Mouse (Mus musculus): ENCODE results near the gene Osbpl3. TPM values are rescaled to one million over a fixed set of nuclear protein-coding genes. Genes with fewer than 3 reads are reported as not detected.
"Not testable (repeated sequence)": the region's sequence is repeated elsewhere in the genome, so short reads cannot be mapped to it uniquely, and the experiment has no call there.

The Osbpl3 gene
- polyA plus RNA-seq, 1 experiment from 2014 or later = 6.2 TPM

DNA sequence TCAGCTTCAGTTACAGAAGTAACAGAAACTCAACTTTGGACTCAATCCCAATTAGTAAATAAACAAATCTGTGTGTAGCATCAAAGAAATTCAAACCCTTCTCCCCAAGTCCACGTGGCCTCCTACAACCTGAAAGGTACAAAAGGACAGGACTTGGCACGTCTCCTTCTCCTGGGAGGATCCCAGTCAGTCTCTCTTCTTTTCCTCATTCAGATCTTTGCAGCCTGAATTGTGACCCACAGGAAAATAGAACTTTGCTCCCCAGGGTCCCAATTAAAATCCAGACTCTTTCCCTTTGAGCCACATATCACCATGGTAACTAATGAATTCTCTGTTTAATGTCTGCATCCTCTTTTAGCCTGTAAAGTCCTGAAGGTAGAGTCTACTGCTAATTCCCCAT lies 10.4 kb downstream of the Osbpl3 start:
- Histone ChIP-seq H3K4me2 (no peak overlapping the region), H3K4me3 (replicated peaks) (no peak overlapping the region), H3K36me3 (no peaks in the 10 kb centered on the region), H3K27ac (replicated peaks) (no peak overlapping the region), H3K9me3 (replicated peaks) (no peaks in the 10 kb centered on the region), H3K27me3 (replicated peaks) (no peaks in the 10 kb centered on the region), H3K9ac (replicated peaks) (no peak overlapping the region), H3K4me1 (no peaks in the 10 kb centered on the region)
- 21% methylated on average over 2 of the region's 2 CpGs for WGBS
- ATAC-seq (ENCODE audit: low FRiP score) = no peak; the same call in 1 of the 2 replicates

DNA sequence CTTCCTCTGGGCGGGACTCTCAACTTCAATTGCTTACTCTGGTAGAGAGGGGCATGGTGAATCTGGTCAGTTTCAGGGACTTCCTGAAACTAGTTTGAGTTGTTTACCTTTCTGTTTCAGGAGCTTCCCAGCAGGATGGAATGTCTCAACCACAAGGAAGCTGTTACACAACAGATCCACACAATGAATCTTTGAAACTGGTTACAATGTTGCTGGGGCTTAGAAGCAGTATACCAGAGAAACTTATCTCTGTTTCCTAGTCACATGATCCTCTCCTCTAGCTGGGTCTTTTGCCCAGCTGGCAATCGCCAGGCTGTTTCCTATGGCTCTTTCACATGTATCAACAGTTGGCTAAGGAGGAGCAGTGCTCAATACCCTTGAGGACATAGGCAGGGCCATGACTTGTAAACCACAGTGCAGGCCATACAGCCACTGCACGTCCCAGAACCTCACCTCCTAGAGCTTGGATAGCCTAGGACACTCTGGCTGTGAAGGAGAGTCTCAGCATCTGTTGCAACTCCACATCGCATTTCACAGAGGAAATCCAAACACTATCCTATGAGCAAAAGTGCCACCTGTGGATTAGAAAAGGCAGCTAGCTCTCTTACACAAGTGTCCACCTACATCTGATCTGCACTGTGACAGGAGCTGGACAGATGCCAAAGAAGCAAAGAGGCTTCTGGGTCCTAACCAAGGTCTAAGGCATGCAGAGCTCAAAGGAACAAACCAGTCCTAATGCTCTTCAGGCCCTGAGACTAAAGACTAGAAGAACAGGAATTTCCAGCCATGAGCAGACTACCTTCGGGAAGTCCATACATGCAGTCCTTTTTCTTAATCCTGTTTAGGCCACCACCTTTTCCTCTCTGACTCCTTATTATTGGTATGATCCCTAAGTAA lies 14.8 kb downstream of the Osbpl3 start:
- Histone ChIP-seq H3K27ac (replicated peaks) (no peak overlapping the region), H3K27me3 (replicated peaks) (no peaks in the 10 kb centered on the region), H3K4me2 (no peak overlapping the region), H3K9ac (replicated peaks) (no peak overlapping the region), H3K9me3 (replicated peaks) (no peaks in the 10 kb centered on the region), H3K4me1 (no peaks in the 10 kb centered on the region), H3K36me3 (no peaks in the 10 kb centered on the region), H3K4me3 (replicated peaks) (no peak overlapping the region)
- WGBS = 96% methylated on average over 5 of the region's 5 CpGs
- ATAC-seq (ENCODE audit: low FRiP score) = no peak

DNA sequence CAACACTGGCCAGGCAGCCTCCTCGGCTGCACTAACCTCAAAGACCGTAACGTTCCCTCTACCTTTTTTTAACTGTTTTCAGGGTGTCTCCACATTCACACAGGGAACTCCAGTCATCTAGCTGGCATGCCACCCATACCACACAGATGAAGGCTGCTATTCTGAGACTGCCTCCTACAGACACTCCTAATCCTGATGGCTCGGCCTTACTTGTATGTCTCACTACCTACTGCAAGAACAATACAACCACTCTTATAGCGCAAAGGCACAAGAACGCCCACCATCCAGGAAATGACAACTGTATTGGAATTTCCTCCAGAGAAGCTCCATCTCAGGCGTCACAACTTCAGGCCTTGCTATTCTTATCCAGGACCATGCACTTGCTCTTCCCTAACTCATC lies 15.8 kb downstream of the Osbpl3 start:
- 90% methylated on average over 7 of the region's 7 CpGs for WGBS
- H3K9me3 ChIP-seq (replicated peaks) = no peaks in the 10 kb centered on the region
- ATAC-seq (ENCODE audit: low FRiP score) = no peak
- no peaks in the 10 kb centered on the region for H3K4me1 ChIP-seq
- no peak overlapping the region for H3K27ac ChIP-seq (replicated peaks)
- no peak overlapping the region for H3K9ac ChIP-seq (replicated peaks)
- no peaks in the 10 kb centered on the region for H3K36me3 ChIP-seq
- no peaks in the 10 kb centered on the region for H3K27me3 ChIP-seq (replicated peaks)
- H3K4me2 ChIP-seq = no peak overlapping the region
- no peak overlapping the region for H3K4me3 ChIP-seq (replicated peaks)

DNA sequence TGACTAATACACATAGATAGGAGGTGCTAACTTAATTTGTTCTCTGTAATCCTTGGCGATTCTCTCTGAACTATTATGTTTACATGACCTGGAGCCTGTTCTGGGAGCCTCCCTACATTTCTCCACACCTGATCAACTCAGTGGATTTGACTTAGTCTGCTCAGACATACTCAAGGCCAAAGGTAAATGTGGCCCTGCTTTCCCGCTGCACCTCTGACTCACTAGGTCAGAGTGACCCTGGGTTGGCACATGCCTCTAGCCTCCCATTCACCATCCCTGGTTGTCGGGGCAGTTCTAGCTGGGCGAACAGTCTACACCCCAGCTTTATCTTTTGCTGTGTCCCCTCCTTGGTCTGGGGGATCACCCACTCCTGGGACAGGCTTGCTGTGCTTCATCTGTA lies 17.1 kb downstream of the Osbpl3 start:
- not testable (repeated sequence) for H3K9me3 ChIP-seq (replicated peaks); ATAC-seq (ENCODE audit: low FRiP score); H3K27me3 ChIP-seq (replicated peaks); H3K4me3 ChIP-seq (replicated peaks); H3K4me1 ChIP-seq; H3K4me2 ChIP-seq; H3K36me3 ChIP-seq; H3K9ac ChIP-seq (replicated peaks); H3K27ac ChIP-seq (replicated peaks)
- WGBS = 96% methylated on average over 4 of the region's 4 CpGs

DNA sequence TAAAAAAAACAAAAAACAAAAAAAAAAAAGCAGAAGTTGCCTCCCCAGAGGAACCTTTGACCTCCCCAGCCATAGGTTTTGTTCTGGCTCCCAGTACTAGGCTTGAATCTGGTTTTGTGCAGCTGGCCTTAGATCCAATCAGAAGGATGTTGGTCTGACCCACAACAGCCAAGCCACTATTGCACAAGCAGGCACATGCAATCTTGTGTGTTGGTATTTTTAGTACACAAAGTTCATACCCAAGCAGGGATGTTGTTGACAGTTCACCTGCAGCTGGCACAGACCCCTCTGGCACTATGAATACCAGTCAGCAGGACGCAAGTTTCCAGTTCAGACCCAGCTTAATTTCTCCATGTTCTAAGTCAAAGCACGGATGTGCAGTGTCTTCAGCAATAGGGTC lies 18.2 kb downstream of the Osbpl3 start:
- H3K27me3 ChIP-seq (replicated peaks) = no peaks in the 10 kb centered on the region
- no peaks in the 10 kb centered on the region for H3K4me1 ChIP-seq
- no peak overlapping the region for H3K4me3 ChIP-seq (replicated peaks)
- WGBS = 100% methylated on average over 2 of the region's 2 CpGs
- no peak overlapping the region for H3K27ac ChIP-seq (replicated peaks)
- H3K9me3 ChIP-seq (replicated peaks) = no peaks in the 10 kb centered on the region
- H3K4me2 ChIP-seq = no peak overlapping the region
- ATAC-seq (ENCODE audit: low FRiP score) = no peak
- H3K9ac ChIP-seq (replicated peaks) = no peak overlapping the region
- H3K36me3 ChIP-seq = no peaks in the 10 kb centered on the region

DNA sequence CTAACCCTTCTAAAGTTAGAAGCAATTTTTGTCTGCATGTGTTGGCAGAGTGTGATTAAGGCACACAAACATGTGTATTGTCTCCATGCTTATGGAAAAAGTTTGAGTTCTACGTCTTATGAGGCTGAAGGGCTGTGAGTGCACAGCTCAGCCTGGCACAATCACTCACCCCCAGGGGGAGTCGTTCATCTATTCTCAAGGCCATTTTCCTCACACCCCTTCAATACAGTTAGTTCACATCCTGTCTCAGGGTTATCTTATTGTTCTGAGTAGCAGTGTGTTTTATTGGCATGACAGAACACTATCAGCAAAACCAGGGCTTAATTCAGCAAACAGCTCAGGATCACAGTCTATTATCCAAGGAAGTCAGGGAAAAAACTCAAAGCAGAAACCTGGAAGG lies 19.3 kb downstream of the Osbpl3 start:
- Histone ChIP-seq H3K9me3 (replicated peaks) (no peaks in the 10 kb centered on the region), H3K27me3 (replicated peaks) (no peaks in the 10 kb centered on the region), H3K9ac (replicated peaks) (no peak overlapping the region), H3K4me1 (no peaks in the 10 kb centered on the region), H3K4me2 (no peak overlapping the region), H3K27ac (replicated peaks) (no peak overlapping the region), H3K4me3 (replicated peaks) (no peak overlapping the region), H3K36me3 (no peaks in the 10 kb centered on the region)
- WGBS = 69% methylated on average over 2 of the region's 2 CpGs
- no peak for ATAC-seq (ENCODE audit: low FRiP score)

DNA sequence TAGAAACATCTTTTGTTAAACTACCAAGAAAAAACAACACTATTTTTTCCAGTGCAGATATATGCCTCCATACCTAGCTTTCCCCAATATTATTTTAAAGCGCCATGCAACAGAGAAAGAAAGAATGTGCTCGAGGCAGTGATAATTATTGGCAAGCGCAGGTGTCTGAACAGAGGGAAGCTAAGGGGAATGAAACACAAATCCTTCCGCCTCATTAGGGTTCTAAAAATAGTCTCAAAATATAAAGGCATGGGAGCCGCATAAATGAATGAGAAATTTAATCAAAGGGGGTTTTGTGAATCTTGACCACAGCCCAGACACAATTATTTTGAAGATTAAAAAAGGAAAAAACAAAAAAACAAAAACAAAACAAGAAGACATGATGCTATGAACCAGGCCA lies 23.5 kb downstream of the Osbpl3 start:
- H3K9me3 ChIP-seq (replicated peaks) = no peaks in the 10 kb centered on the region
- H3K4me3 ChIP-seq (replicated peaks) = no peak overlapping the region
- no peaks in the 10 kb centered on the region for H3K4me1 ChIP-seq
- no peak overlapping the region for H3K4me2 ChIP-seq
- no peak overlapping the region for H3K9ac ChIP-seq (replicated peaks)
- H3K27ac ChIP-seq (replicated peaks) = no peak overlapping the region
- no peak for ATAC-seq (ENCODE audit: low FRiP score)
- H3K27me3 ChIP-seq (replicated peaks) = no peaks in the 10 kb centered on the region
- no peaks in the 10 kb centered on the region for H3K36me3 ChIP-seq
- 29% methylated on average over 5 of the region's 5 CpGs for WGBS

DNA sequence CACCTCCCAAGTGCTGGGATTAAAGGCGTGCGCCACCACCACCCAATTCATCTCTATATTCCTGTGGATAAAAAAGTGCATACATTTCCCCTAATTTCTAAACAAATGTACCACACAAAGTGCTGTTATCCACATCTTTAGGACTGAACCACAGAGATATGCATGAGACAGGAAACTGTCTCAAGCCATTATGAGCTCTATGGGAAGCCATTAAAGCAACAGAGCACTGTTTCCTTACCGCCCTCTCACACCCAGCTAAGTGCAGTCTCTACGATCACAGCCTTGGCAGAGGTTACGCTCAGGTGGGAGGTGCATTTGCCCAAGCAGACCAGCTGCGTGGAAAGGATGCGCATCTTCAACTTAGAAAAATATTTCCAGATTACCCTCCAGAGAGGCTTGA lies 26.7 kb downstream of the Osbpl3 start:
- Histone ChIP-seq H3K9ac (replicated peaks) (no peak overlapping the region), H3K4me3 (replicated peaks) (no peak overlapping the region), H3K4me1 (no peaks in the 10 kb centered on the region), H3K27me3 (replicated peaks) (no peaks in the 10 kb centered on the region), H3K9me3 (replicated peaks) (no peaks in the 10 kb centered on the region), H3K27ac (replicated peaks) (no peak overlapping the region), H3K4me2 (no peak overlapping the region), H3K36me3 (no peaks in the 10 kb centered on the region)
- ATAC-seq (ENCODE audit: low FRiP score) = no peak
- 83% methylated on average over 7 of the region's 7 CpGs for WGBS

DNA sequence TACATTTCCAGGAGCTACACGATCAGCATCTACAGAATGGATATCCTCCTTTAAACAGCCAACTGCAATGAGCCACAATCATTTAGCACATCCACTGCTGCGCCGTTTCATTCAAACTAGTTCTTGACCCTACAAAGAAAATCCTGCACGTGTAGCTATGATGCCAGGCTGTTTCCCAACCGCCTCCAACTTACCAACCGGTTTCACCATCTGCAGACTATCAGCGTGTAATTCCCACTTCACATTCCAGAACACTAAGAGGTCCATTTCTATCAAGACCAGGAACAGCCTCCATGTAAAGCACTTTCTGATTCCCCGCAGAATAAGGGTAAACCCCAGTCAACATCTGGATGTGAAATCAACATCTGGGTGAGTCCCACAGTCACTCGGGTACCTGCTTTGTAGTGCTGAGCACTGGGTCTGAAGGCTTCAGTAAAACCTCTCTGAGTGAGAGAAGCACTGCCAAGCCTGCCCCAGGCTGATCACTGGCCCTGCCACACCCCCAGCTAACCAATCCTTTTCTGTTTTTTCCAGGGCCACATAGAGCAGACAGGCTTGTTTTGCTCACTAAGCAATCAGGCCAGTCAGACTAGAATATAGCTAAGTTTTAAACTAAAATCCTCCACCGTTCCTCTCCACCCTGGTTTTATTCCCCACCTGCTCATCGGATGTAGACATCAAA lies 28.8 kb downstream of the Osbpl3 start:
- no peak overlapping the region for H3K4me3 ChIP-seq (replicated peaks)
- H3K27ac ChIP-seq (replicated peaks) = no peak overlapping the region
- 90% methylated on average over 11 of the region's 11 CpGs for WGBS
- ATAC-seq (ENCODE audit: low FRiP score) = no peak
- no peaks in the 10 kb centered on the region for H3K27me3 ChIP-seq (replicated peaks)
- H3K9me3 ChIP-seq (replicated peaks) = no peaks in the 10 kb centered on the region
- H3K9ac ChIP-seq (replicated peaks) = no peak overlapping the region
- H3K4me2 ChIP-seq = no peak overlapping the region
- H3K36me3 ChIP-seq = no peaks in the 10 kb centered on the region
- H3K4me1 ChIP-seq = no peaks in the 10 kb centered on the region

DNA sequence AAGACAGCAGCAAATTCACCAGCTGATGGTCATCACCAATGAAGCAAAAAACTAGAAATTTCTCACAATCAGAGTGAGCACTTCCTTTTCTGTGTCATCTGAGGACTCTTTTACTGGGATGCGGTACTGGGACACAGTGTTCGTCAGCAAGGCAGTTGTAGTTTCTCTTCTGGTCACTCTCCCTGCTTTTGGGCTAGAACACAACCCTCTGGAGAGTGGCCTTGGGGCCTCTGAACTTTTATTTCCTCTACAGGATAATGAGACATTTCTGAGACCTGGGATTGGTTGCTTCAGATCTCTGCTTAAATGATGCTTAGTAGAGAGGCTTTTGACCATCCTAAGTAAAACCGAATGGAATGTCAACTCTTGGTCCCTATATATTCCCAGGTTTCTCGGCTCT lies 29.4 kb downstream of the Osbpl3 start:
- no peak for ATAC-seq (ENCODE audit: low FRiP score)
- H3K36me3 ChIP-seq = no peaks in the 10 kb centered on the region
- H3K9ac ChIP-seq (replicated peaks) = no peak overlapping the region
- no peak overlapping the region for H3K27ac ChIP-seq (replicated peaks)
- no peak overlapping the region for H3K4me3 ChIP-seq (replicated peaks)
- H3K4me1 ChIP-seq = no peaks in the 10 kb centered on the region
- H3K4me2 ChIP-seq = no peak overlapping the region
- H3K27me3 ChIP-seq (replicated peaks) = no peaks in the 10 kb centered on the region
- 93% methylated on average over 4 of the region's 4 CpGs for WGBS
- H3K9me3 ChIP-seq (replicated peaks) = no peaks in the 10 kb centered on the region

DNA sequence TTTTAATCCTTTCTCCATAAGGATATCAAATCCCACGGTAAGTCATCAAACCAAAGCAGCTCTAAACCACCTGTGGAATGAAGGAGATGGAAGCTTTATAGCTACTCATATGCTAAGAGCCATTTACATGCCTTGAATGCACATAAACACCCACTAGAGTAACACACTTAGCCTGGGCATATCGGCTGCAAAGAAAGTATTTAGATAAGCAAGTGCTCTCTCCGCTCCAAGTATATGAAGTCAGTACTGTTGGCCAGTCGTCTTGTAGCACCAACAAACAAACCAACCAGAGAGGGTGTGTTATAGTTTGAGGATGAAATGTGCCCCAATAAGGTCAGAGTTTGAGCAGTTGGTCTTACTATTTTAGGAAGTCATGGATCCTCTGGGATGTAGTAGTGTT lies 31.7 kb downstream of the Osbpl3 start:
- H3K27ac ChIP-seq (replicated peaks) = no peak overlapping the region
- H3K27me3 ChIP-seq (replicated peaks) = no peaks in the 10 kb centered on the region
- H3K36me3 ChIP-seq = no peaks in the 10 kb centered on the region
- H3K9ac ChIP-seq (replicated peaks) = no peak overlapping the region
- H3K4me3 ChIP-seq (replicated peaks) = no peak overlapping the region
- ATAC-seq (ENCODE audit: low FRiP score) = no peak
- WGBS = 90% methylated on average over 4 of the region's 4 CpGs
- no peaks in the 10 kb centered on the region for H3K4me1 ChIP-seq
- no peaks in the 10 kb centered on the region for H3K9me3 ChIP-seq (replicated peaks)
- H3K4me2 ChIP-seq = no peak overlapping the region

DNA sequence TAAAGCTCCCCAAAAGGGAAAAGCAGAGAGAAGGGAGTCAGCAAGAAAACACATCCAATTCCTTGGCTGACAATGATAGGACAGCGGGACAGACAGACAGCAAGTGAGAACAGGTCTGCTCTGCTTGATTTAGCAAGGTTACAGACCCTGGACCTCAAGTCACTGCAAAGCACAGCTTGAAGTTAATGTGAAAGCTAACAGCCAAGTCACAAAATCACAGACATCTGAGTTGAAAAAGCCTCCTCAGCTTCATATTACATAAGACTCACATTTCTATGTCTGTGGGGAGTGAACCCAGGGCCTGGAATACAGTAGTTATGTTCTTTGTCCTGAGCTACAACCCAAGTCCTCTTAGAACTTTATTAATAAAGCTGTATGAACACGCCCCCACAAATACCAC lies 35.6 kb downstream of the Osbpl3 start:
- no peaks in the 10 kb centered on the region for H3K36me3 ChIP-seq
- H3K4me2 ChIP-seq = no peak overlapping the region
- no peaks in the 10 kb centered on the region for H3K27me3 ChIP-seq (replicated peaks)
- 91% methylated on average over 2 of the region's 2 CpGs for WGBS
- no peak overlapping the region for H3K4me3 ChIP-seq (replicated peaks)
- H3K9ac ChIP-seq (replicated peaks) = no peak overlapping the region
- H3K9me3 ChIP-seq (replicated peaks) = no peaks in the 10 kb centered on the region
- no peak overlapping the region; the same call in 1 of the 2 replicates for H3K27ac ChIP-seq (replicated peaks)
- H3K4me1 ChIP-seq = no peaks in the 10 kb centered on the region
- ATAC-seq (ENCODE audit: low FRiP score) = no peak

Measured in neural tube, embryonic 15.5 days (tissue).